Mouse (Mus musculus): ENCODE measurements around the gene Ift27. TPM values are rescaled to one million over a fixed set of nuclear protein-coding genes. Genes with fewer than 3 reads are reported as not detected.
A peak's percentile ranks its signal among the peaks of the same experiment; 100 is the strongest.

The Ift27 gene
- total RNA-seq, 2 experiments from 2014 or later: 32.1 to 32.8 TPM

DNA sequence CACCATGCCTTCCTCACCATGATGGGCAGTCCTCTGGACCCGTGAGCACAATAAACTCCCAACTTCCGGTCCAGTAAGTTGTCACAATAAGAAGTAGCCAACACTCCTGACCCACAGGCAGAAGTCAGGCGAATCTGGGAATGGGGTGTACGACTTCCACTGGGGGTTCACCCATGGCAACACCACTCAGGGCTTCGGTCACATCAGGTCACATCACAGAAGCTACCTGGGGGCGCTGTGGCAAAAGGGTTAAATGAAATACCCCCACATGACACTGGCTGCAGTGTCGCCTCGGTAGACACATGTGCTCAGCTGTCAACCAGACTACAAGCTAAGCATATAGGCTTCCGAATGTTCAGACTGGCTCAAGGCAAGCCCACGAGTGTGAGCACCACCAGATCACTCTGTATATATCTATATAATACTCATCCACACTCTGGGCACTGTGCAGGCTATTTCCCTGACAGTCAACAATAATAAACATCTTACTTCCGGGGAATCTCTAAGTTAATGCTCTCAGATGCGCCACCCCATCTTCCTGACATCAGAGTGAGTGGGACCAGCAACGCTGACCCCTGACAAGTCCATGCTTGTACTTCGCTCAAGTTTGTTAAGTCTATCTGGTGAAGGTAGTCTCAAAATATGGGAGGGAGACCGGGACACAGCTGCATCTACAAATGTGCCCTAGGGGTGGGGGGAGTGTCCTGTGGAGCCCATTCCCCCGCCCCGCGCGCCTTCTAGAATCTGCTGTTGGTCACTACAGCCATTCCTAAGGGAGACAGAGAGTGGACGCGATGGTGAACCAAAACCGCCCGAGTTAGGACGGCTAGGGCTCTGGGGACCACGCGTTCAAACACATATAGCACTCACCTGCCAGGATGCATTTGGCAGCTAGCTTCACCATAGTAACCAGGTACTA, 749 bp downstream of the Ift27 start:
- no peak for DNase-seq (ENCODE audit: low spot score in 2 of 2)

DNA sequence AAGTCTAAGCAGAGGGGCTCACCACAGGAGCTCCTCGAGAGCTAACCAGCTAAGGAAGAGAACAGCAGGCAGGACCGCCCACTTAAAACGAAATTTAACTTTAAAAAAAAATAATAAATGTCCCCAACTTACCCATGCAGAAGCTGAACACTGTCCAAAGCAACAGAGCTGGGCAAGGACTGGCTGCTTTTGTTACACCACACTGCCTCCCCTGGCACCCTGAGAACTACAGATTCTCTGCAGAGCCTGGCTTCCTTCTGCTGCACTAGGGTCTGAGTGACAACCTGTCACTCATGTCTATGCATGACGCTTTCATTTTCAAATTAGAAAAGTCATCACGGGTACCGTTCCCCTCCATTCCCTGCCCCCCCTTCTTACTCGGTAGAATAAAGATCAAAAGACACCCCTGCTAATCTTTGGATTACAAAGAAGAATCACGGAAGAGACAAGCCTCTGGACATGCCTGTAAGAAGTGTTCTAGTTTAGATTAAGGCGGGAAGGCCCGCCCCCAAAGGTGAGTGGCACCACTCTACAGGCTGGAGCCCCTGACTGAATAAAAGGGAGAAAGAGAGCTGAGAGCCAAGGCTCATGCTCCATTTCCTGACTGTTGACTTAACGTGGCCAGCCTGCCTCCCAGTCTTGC, 1.5 kb downstream of the Ift27 start:
- DNase-seq (ENCODE audit: low spot score in 2 of 2): no peak

DNA sequence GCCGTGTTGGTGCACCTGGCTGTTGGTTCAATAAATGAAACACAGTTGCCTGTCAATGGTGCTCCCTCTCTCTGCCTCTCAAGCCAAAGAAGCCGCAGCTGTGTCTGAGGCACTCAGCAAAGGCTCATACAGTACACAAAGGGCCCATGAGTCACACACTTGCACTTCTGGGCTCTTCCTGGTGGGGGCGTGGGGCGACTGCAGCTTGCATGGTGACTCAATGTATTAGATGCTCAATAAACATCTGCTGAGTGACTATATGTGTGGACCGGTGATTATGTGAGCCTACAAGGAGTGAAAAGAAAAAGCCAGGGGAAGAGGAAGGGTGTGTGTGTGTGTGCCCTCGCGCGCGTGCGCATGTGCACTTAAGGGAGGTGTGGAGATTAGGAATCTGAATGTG, 2.3 kb downstream of the Ift27 start:
- no peak for DNase-seq (ENCODE audit: low spot score in 2 of 2)

- DNase-seq (ENCODE audit: low spot score in 2 of 2): no peak
These were observed 3.2 kb downstream of the Ift27 start for GRCm38 (mm10) chr15:78170708-78171107.

DNA sequence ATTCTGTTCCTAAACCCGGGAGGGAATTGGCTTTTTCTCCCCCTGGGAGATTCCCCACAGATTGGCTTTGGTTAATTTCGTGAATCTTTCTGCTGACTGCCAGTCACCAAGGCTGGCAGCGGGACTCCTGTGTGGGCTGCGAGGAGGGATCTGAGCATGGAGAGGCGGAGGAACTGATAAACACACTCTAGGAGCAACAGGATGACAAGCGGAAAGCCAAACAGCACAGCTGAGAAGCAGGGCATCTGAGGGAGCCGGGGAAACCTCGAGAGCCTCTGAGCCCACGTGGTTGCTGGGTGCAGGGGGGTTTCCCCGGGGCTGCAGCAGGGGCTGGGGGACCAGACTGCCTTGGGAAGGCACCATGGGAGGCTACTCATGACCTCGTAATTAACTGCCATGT, 4.3 kb downstream of the Ift27 start:
- DNase-seq (ENCODE audit: low spot score in 2 of 2): no peak

GRCm38 (mm10) chr15:78165292-78165691, 8.6 kb downstream of the Ift27 start:
- DNase-seq (ENCODE audit: low spot score in 2 of 2): no peak

- no peak for DNase-seq (ENCODE audit: low spot score in 2 of 2)
These were observed 9.4 kb downstream of the Ift27 start for GRCm38 (mm10) chr15:78164466-78164865.

- DNase-seq (ENCODE audit: low spot score in 2 of 2): no peak
These were observed 12.0 kb downstream of the Ift27 start for GRCm38 (mm10) chr15:78161946-78162345.

- DNase-seq (ENCODE audit: low spot score in 2 of 2): no peak
These were observed 15.6 kb downstream of the Ift27 start for GRCm38 (mm10) chr15:78158335-78158734.

DNA sequence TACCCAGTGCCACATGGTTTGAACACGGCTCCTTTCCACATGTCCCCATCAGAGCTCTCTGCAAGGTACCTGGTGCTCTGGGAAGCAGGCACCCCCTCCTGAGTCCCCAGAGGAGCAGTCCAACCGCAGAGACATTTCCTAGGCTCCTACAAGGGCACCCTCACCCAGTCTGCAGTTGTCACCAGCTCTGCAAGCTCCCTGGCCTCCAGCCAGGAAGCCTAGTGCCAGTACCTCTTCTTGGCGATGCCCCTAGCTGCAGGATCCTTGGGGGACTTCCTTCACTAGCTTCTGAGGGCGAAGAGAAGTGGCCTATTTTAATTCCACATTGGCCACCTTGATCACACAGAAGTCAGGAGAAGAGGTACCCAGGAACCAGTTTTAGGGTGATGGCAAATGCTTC, 16.1 kb downstream of the Ift27 start:
- no peak for DNase-seq (ENCODE audit: low spot score in 2 of 2)

- DNase-seq (ENCODE audit: low spot score in 2 of 2): no peak
These were observed 16.6 kb downstream of the Ift27 start for GRCm38 (mm10) chr15:78157330-78157729.

- no peak for DNase-seq (ENCODE audit: low spot score in 2 of 2)
These were observed 18.5 kb downstream of the Ift27 start for GRCm38 (mm10) chr15:78155421-78155820.

- no peak for DNase-seq (ENCODE audit: low spot score in 2 of 2)
These were observed 20.7 kb downstream of the Ift27 start for GRCm38 (mm10) chr15:78153045-78153775.

- DNase-seq (ENCODE audit: low spot score in 2 of 2): no peak
These were observed 25.3 kb downstream of the Ift27 start for GRCm38 (mm10) chr15:78148565-78148964.

DNA sequence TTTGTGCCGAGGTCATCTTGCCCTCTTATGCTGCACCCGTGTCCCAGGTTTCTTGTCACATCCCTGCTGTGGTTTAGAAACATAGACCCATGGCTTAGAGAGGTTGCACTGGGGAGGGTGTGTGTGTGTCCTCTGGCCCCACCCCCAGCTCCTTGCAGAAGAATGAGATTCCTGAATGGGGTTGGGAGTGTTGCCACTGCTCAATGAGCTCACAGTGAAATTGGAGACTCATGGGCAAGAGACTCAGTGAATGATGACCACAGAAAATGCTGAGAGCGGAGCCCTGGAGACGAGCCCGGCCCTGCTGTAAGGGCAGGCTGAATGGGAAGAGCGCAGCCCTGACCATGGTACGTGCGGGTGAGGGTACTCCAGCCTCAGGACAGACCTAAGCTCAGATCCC, 33.7 kb downstream of the Ift27 start:
- DNase-seq (ENCODE audit: low spot score in 2 of 2): no peak

- no peak for DNase-seq (ENCODE audit: low spot score in 2 of 2)
These were observed 39.3 kb downstream of the Ift27 start for GRCm38 (mm10) chr15:78134606-78135005.

GRCm38 (mm10) chr15:78133389-78133788, 40.5 kb downstream of the Ift27 start:
- DNase-seq (ENCODE audit: low spot score in 2 of 2): no peak

DNA sequence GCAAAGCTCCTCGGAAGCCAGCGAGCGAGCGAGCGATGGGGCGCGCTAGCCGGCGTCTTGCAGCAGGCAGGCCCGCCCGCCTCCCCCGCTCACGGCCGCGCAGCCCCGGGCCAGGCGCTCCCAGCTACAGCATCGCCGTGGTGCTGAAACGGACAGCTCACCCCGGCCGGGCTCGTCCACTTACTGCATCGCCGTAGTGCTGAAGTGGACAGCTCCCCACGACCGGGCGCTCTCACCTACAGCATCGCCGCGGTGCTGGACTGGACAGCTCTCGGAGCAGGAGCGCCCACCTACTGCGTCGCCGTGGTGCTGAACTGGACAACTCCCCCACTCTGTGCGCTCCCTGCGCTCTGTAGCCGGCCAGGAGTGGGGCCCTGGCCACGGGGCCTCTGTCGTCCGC, 54.2 kb downstream of the Ift27 start, which contains the start of gene Cacng2:
Cacng2 (minus strand) TSS at position 325 of the 400 bp plus-strand sequence.
- peak; percentile 96 to 98 for DNase-seq (ENCODE audit: low spot score in 2 of 2)

DNA sequence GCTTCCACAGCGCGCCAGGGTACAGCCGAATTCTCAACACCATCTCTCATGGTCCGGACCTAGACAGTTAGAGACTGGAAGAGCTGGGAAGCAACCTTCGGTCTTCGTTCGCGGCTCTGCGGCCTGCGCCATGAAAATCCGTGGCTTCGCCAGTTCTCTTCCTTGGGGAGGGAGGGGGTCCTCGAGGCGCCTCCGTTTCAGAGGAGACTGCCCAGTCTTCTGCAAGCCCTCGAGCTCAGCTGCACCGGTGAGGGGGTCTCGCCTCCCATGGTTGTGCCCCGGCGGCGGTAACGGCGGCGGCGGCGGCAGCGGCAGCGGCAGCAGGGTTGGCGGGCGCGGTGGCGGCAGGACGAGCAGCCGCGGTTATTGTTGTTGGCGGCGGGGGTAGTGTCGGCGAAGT, 54.7 kb downstream of the Ift27 start:
- DNase-seq (ENCODE audit: low spot score in 2 of 2): no peak

DNA sequence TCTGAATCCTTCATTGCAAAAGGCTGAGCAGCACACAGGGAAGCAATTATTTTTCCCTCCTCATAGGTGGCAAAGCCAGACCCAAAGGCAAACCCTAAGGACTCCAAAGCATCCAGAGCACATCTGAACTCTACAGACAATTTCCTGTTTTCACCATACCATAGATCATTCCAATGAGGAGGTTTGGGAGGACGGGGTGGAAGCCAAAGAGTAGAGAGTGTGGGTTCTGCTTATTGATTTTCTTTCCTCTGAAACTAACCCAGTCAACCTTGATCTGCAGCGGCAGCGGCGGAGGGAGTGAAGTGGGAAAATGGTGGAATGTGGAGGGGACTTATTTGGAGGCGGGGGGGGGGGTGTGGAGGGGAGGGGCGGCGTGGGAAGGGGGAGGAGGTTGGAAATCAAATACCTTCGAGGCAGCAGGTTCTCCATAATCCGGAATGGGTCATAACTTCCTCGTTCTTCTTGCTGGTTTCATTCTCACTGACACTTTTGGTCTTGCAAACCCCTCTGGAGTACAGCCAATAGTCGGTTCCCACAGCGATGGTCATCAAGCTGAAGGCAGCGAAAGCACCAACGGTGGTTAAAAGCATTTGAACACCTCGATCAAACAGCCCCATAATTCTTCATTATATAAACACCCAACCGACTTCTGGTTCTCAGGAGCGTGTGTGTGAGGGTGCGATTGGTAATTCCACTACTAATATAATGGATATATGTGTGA, 55.5 kb downstream of the Ift27 start:
- DNase-seq (ENCODE audit: low spot score in 2 of 2): no peak

GRCm38 (mm10) chr15:78117731-78118130, 56.2 kb downstream of the Ift27 start:
- no peak for DNase-seq (ENCODE audit: low spot score in 2 of 2)
